Mouse (Mus musculus) liver, embryonic 15.5 days (tissue): ENCODE results near the gene Phactr1. TPM values are rescaled to one million over a fixed set of nuclear protein-coding genes. Genes with fewer than 3 reads are reported as not detected.

Experiments
- ATAC-seq: fragments of 200-750 bp; cut with Nextera tagmentation; 2 replicates; pipeline ENCODE4 v1.8.0; 2017; ENCODE audit warnings: moderate number of reproducible peaks, mild to moderate bottlenecking, moderate library complexity; ENCODE audit not compliant: insufficient read depth
- H3K27ac ChIP-seq: fragments of 300-500 bp; sonication (generic); replicated peaks from 2 replicates; pipeline ENCODE4 v1.5.1; 2015; ENCODE audit warnings: mild to moderate bottlenecking, inconsistent platforms
- H3K27me3 ChIP-seq: fragments of 300-500 bp; sonication (generic); 2 replicates; pipeline ENCODE4 v1.6.1; 2015; ENCODE audit warnings: mild to moderate bottlenecking, inconsistent platforms
- H3K36me3 ChIP-seq: fragments of 300-500 bp; sonication (generic); replicated peaks from 2 replicates; pipeline ENCODE4 v1.6.1; 2015; ENCODE audit warnings: moderate library complexity, mild to moderate bottlenecking, inconsistent platforms
- H3K4me1 ChIP-seq: fragments of 300-500 bp; sonication (generic); replicated peaks from 2 replicates; pipeline ENCODE4 v1.6.1; 2015; ENCODE audit warnings: inconsistent platforms
- H3K4me2 ChIP-seq: fragments of 300-500 bp; sonication (generic); 2 replicates; pipeline ENCODE4 v1.6.1; 2015; ENCODE audit warnings: moderate library complexity, mild to moderate bottlenecking, inconsistent platforms
- H3K4me3 ChIP-seq: fragments of 300-500 bp; sonication (generic); replicated peaks from 2 replicates; pipeline ENCODE4 v1.5.1; 2015; ENCODE audit warnings: mild to moderate bottlenecking, inconsistent platforms
- H3K9ac ChIP-seq: fragments of 300-500 bp; sonication (generic); 2 replicates; pipeline ENCODE4 v1.6.1; 2015; ENCODE audit warnings: moderate library complexity, mild to moderate bottlenecking, inconsistent platforms
- H3K9me3 ChIP-seq: fragments of 300-500 bp; sonication (generic); replicated peaks from 2 replicates; pipeline ENCODE4 v1.6.1; 2016; ENCODE audit warnings: inconsistent platforms
- WGBS: fragments of 180-500 bp; shearing (Covaris S2); methylation state at CpG from one replicate; pipeline ENCODE4 v1.1.7; 2015; ENCODE audit warnings: mixed read lengths; ENCODE audit not compliant: insufficient replicate concordance; 5-methylcytosine and 5-hydroxymethylcytosine counted together
- polyA plus RNA-seq: library from polyadenylated mRNA; unstranded; fragments of >200 nt; fragmentation: Nextera tagmentation; extraction: Ambion mirVana; gene quantifications from 2 replicates; pipeline ENCODE4 v1.2.1, GENCODE M21; 2015

Gene Phactr1
- polyA plus RNA-seq, 1 experiment from 2014 or later = 0.82 TPM

DNA sequence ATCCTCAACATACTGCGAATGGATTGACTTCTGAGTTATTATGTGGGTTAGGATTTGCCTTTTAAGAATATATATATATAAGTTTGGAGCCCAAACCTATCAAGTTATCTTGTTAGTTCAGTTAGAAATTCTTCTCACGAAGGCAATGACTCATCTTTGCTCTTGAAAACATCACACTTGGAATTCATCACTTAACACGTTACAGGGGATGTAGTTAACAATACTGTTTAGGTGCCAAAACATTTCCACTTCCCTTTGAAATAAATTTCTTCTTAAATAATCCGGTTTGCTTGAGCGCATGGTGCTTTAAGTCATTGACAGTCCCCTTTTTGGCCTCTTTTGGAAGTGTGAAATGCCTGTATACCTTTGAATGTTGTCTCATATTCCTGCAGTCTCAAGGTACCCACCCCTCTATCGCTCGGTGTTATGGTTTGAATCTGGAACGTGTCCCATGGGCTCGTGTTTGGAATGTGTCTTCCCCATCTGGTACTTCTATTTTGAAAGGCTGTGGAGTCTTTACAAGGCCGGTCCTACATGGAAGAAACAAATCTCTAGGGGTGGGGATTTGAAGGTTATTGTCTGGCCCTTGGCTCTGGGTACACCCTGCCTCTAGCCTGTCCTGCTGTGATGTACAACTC is 80.6 kb downstream of the Phactr1 start:
- ATAC-seq = no peak
- Histone ChIP-seq H3K9ac (no peak overlapping the region), H3K9me3 (no peaks in the 10 kb centered on the region), H3K36me3 (no peaks in the 10 kb centered on the region), H3K4me1 (no peaks in the 10 kb centered on the region), H3K27me3 (no peaks in the 10 kb centered on the region), H3K4me2 (no peak overlapping the region), H3K4me3 (no peak overlapping the region), H3K27ac (no peak overlapping the region)
- WGBS = 64% methylated on average over 10 of the region's 10 CpGs

GRCm38 (mm10) chr13:42772314-42772713 is 91.9 kb downstream of the Phactr1 start:
- H3K9me3 ChIP-seq = no peaks in the 10 kb centered on the region
- no peak overlapping the region for H3K9ac ChIP-seq
- WGBS = 51% methylated on average over 6 of the region's 6 CpGs
- H3K36me3 ChIP-seq = no peaks in the 10 kb centered on the region
- H3K4me1 ChIP-seq = no peaks in the 10 kb centered on the region
- no peak overlapping the region for H3K27ac ChIP-seq
- H3K27me3 ChIP-seq = no peaks in the 10 kb centered on the region
- ATAC-seq = no peak
- no peak overlapping the region for H3K4me3 ChIP-seq
- H3K4me2 ChIP-seq = no peak overlapping the region

- H3K4me1 ChIP-seq = no peaks in the 10 kb centered on the region
- no peak overlapping the region for H3K4me2 ChIP-seq
- 42% methylated on average over 2 of the region's 2 CpGs for WGBS
- no peak for ATAC-seq
- no peaks in the 10 kb centered on the region for H3K36me3 ChIP-seq
- H3K27me3 ChIP-seq = no peaks in the 10 kb centered on the region
- no peak overlapping the region for H3K4me3 ChIP-seq
- no peaks in the 10 kb centered on the region for H3K9me3 ChIP-seq
- no peak overlapping the region for H3K27ac ChIP-seq
- no peak overlapping the region for H3K9ac ChIP-seq
Observed at GRCm38 (mm10) chr13:42774040-42774439, 93.6 kb downstream of the Phactr1 start.

GRCm38 (mm10) chr13:42782151-42782550 is 101.7 kb downstream of the Phactr1 start:
- Histone ChIP-seq H3K27ac (no peak overlapping the region), H3K4me2 (no peak overlapping the region), H3K9ac (no peak overlapping the region), H3K4me3 (no peak overlapping the region), H3K4me1 (no peaks in the 10 kb centered on the region), H3K9me3 (no peaks in the 10 kb centered on the region), H3K36me3 (no peaks in the 10 kb centered on the region), H3K27me3 (no peaks in the 10 kb centered on the region)
- ATAC-seq = no peak
- 73% methylated on average over 13 of the region's 13 CpGs for WGBS

GRCm38 (mm10) chr13:42789221-42789620 is 108.8 kb downstream of the Phactr1 start:
- WGBS = 74% methylated on average over 13 of the region's 13 CpGs
- Histone ChIP-seq H3K36me3 (no peaks in the 10 kb centered on the region), H3K4me3 (no peak overlapping the region), H3K9me3 (no peaks in the 10 kb centered on the region), H3K27me3 (no peaks in the 10 kb centered on the region), H3K9ac (no peak overlapping the region), H3K4me2 (no peak overlapping the region), H3K27ac (no peak overlapping the region), H3K4me1 (no peaks in the 10 kb centered on the region)
- no peak for ATAC-seq

DNA sequence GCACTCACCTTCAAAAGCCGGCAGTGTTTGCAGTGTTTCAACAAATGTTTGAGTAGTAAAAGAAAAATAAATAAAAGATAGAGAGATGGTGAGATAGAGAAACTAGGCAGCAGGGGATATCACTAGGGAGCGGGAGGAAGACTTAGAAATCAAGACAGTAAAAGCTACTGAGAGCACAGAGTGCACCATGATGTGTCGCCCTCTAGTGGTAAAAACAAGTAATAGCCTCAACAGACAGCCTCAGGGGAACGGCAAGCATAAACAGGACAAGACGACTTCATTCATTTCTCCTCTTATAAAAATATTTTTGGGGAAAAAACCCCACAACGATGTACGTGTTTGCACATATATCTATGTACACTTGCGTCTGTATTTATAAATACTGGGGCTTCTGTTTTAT is 111.9 kb downstream of the Phactr1 start:
- ATAC-seq = no peak
- Histone ChIP-seq H3K9me3 (no peaks in the 10 kb centered on the region), H3K4me2 (no peak overlapping the region), H3K27ac (no peak overlapping the region), H3K9ac (no peak overlapping the region), H3K4me3 (no peak overlapping the region), H3K4me1 (no peaks in the 10 kb centered on the region), H3K27me3 (no peaks in the 10 kb centered on the region), H3K36me3 (no peaks in the 10 kb centered on the region)
- 14% methylated on average over 8 of the region's 8 CpGs for WGBS

- Histone ChIP-seq H3K27me3 (no peaks in the 10 kb centered on the region), H3K27ac (no peak overlapping the region), H3K4me2 (no peak overlapping the region), H3K4me1 (no peaks in the 10 kb centered on the region), H3K4me3 (no peak overlapping the region), H3K9me3 (no peaks in the 10 kb centered on the region), H3K9ac (no peak overlapping the region), H3K36me3 (no peaks in the 10 kb centered on the region)
- 63% methylated on average over 6 of the region's 6 CpGs for WGBS
- ATAC-seq = no peak
Observed at GRCm38 (mm10) chr13:42800523-42800922, 120.1 kb downstream of the Phactr1 start.

DNA sequence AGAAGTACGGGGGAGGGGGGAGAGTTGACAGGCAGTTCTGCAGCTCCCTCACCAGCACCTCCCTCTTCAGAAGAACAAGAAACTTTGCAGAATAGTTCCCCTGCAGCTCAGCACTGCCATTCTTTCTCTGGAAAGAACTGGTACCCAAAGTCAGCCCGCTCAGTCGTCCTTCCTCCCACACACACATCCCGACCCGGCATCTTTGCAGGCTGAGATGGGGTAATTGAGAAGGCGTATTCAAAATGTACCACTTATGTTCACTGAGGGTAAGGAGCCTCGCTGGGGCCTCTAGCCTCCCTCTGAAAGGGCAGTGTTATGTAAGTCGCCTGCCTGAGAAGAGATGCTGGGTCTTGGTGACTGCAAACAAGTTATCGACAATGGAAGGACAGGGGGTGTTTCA is 123.9 kb downstream of the Phactr1 start:
- no peak overlapping the region for H3K4me3 ChIP-seq
- H3K9me3 ChIP-seq = no peaks in the 10 kb centered on the region
- no peak overlapping the region for H3K9ac ChIP-seq
- H3K36me3 ChIP-seq = no peaks in the 10 kb centered on the region
- no peaks in the 10 kb centered on the region for H3K27me3 ChIP-seq
- no peaks in the 10 kb centered on the region for H3K4me1 ChIP-seq
- 56% methylated on average over 9 of the region's 9 CpGs for WGBS
- no peak overlapping the region for H3K4me2 ChIP-seq
- no peak overlapping the region for H3K27ac ChIP-seq
- no peak for ATAC-seq

GRCm38 (mm10) chr13:42812762-42813161 is 132.3 kb downstream of the Phactr1 start:
- H3K27ac ChIP-seq = no peak overlapping the region
- H3K4me1 ChIP-seq = no peaks in the 10 kb centered on the region
- H3K9ac ChIP-seq = no peak overlapping the region
- H3K4me3 ChIP-seq = no peak overlapping the region
- no peak overlapping the region for H3K4me2 ChIP-seq
- WGBS = 20% methylated on average over 7 of the region's 7 CpGs
- no peaks in the 10 kb centered on the region for H3K36me3 ChIP-seq
- no peak for ATAC-seq
- no peaks in the 10 kb centered on the region for H3K9me3 ChIP-seq
- 0 out of 2 replicates have a peak, but pooled peaks cover 6% of the 10 kb centered on the region for H3K27me3 ChIP-seq

- Histone ChIP-seq H3K36me3 (no peaks in the 10 kb centered on the region), H3K9ac (no peak overlapping the region), H3K27ac (no peak overlapping the region), H3K4me1 (no peaks in the 10 kb centered on the region), H3K9me3 (no peaks in the 10 kb centered on the region), H3K4me2 (no peak overlapping the region), H3K4me3 (no peak overlapping the region), H3K27me3 (no peaks in the 10 kb centered on the region)
- no peak for ATAC-seq
- 41% methylated on average over 10 of the region's 10 CpGs for WGBS
Observed at GRCm38 (mm10) chr13:42818378-42818777, 138.0 kb downstream of the Phactr1 start.

DNA sequence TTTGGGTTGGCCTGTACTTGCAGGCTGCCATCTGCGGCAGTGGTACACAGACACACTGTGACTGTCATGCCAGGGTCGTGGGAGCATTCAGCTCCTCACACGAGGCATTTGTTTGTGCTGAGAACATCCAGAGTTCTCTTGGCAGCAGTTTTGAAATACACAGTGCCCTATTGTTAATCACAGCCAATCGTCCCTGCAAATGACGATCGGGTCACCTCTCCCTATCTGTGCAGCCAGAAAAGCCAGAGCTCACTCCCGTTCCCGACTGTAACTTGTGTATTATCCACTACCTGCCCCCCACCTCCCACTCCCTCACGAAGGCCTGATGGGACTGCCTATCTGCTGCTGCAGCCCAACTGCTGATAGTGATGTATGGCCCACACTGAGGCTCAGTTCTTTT is 140.1 kb downstream of the Phactr1 start:
- no peak overlapping the region for H3K9ac ChIP-seq
- ATAC-seq = no peak
- no peak overlapping the region for H3K27ac ChIP-seq
- no peak overlapping the region for H3K4me3 ChIP-seq
- H3K4me1 ChIP-seq = no peaks in the 10 kb centered on the region
- 59% methylated on average over 9 of the region's 9 CpGs for WGBS
- no peaks in the 10 kb centered on the region for H3K36me3 ChIP-seq
- H3K27me3 ChIP-seq = no peaks in the 10 kb centered on the region
- H3K9me3 ChIP-seq = no peaks in the 10 kb centered on the region
- H3K4me2 ChIP-seq = no peak overlapping the region

GRCm38 (mm10) chr13:42821426-42822106 is 141.1 kb downstream of the Phactr1 start:
- H3K36me3 ChIP-seq = no peaks in the 10 kb centered on the region
- no peak for ATAC-seq
- H3K4me3 ChIP-seq = no peak overlapping the region
- no peaks in the 10 kb centered on the region for H3K27me3 ChIP-seq
- no peak overlapping the region for H3K9ac ChIP-seq
- no peaks in the 10 kb centered on the region for H3K4me1 ChIP-seq
- WGBS = 65% methylated on average over 15 of the region's 15 CpGs
- H3K27ac ChIP-seq = no peak overlapping the region
- H3K4me2 ChIP-seq = no peak overlapping the region
- no peaks in the 10 kb centered on the region for H3K9me3 ChIP-seq
